Mouse (Mus musculus): ENCODE results near the gene Prkaca.

The Prkaca gene

DNA sequence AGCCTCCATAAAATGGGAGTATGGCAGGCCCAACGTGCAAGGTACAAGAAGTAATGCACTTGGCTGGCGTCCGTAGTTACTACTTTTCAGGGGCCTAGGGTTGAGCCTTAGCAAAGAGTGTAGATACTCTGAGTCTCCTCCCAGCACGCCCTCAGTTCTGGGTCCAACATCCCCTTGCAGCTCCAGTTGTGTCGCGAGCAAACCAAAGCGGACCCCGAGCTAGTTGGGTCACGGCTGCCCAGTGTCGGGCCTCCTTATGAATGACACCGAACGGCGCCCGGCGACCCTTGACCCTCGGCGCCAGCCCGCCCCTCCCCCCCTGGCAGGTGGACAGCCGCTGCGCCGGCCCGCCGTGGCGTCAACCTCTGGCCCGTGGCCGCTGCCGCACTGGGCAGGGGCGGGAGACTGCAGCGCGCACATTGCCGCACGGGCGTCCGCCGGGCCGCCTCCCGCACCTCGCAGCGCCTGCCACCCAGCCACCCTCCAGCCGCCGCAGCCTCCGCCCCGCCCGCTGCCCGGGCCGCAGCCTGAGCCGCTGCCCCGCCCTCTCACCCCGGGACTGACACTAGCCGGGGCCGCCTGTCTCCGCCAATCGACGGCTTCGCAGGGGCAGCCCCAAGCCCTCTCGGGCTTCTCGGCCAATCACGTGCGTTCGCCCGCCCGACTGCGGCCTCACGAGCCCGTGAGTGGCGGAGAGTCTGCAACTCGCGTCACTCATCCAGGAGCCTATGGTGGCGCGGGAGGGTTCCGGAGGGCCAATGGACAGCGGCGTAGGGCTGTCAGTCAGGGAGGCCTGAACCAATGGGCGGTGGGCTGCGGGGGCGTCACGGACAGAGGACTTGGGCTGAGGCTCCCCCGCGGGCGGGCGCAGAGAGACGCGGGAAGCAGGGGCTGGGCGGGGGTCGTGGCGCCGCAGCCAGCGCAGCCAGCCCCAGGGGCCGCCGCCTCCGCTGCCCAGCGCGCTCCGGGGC, at the start of gene Prkaca:
Gene Prkaca (plus strand): TSS at position 844 of the 971 bp plus-strand sequence.
- peak; percentile 99 for ATAC-seq (ENCODE audit: insufficient number of reproducible peaks, low FRiP score, low TSS enrichment)

DNA sequence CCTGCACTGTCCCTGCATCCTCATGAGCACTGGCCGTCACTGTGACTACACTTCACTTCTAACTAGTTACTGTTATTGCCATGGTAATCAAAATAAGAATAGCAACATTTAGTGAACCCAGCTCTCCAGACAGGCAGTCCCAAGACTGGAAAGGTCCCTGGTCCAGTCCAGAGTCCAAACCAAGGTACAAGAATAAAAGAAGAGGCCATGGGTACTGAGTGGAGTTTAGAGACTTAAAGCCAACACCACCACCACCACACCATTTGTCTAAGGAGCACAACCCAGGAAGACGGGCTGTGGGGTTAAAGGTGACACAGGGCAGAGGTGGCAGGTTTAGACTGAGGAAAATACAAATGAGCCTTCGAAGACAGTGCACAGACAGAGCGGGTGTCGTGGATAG, 48.2 kb upstream of the Prkaca start:
- no peak for ATAC-seq (ENCODE audit: insufficient number of reproducible peaks, low FRiP score, low TSS enrichment)

DNA sequence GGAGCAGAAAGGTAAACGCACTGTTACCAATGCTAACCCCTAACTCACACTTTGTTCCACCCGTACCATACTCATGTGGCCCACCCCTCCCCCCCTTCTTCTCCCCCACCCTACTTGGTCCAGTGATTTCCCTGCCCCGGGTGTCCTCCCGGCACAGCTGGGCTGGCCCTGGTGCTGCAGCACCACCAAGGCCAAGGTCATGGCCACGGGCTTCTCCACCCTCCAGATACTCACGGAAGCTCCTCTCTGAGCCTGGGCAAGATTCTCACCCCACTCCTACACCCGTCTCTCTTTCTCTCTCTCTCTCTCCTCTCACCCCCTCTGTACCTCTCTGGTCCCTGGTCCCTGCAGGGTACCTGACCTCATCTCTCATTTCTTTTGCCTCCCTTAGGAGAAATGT, 46.5 kb upstream of the Prkaca start:
- ATAC-seq (ENCODE audit: insufficient number of reproducible peaks, low FRiP score, low TSS enrichment), result no peak

DNA sequence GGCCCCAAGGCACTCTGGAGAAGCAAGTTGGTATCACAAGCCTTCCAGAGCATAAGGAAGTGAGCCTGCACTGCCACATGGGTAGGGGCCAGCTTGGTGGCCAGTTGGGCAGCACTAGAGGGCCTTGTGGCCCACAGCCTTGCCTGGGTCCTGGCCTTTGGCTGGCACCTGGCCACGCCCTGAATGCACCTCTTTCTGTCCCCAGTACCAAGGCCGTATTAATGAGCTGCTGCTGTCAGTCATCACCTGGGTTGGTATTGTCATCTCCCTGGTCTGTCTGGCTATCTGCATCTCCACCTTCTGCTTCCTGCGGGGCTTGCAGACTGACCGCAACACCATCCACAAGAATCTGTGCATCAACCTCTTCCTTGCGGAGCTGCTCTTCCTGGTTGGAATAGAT, 38.6 kb upstream of the Prkaca start:
- no peak for ATAC-seq (ENCODE audit: insufficient number of reproducible peaks, low FRiP score, low TSS enrichment)

DNA sequence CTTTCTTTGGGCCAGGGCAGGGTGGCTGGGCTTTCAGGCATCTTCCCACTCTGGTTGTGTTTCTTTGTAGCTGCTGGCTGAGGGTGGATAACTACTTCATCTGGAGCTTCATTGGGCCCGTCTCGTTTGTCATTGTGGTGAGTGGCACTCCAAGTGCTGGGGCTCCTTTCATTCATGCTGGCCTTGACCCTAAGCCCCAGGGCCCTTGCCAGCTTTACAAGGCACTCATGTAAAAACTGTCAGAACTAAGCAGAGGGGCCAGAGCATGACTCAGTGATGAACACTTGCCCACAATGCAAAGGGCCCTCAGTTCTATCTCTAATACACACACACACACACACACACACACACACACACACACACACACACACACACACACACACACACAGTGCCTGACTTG, 37.8 kb upstream of the Prkaca start:
- no peak for ATAC-seq (ENCODE audit: insufficient number of reproducible peaks, low FRiP score, low TSS enrichment)

DNA sequence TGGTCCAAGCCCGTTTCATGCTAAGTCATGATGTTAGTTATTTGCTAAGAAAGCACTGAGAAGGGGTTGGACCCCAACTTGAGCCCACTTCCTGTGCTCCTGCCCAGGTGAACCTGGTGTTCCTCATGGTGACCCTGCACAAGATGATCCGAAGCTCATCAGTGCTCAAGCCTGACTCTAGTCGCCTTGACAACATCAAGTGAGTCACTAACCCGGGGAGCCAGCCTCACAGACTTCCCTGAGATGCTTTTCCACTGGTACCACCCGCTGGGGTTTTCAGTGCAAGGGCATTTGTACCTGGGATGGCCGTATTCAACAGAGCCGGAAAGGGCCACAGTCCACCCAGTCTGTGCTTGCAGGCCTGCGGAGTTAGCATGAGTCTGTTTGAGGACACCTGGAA, 37.4 kb upstream of the Prkaca start:
- ATAC-seq (ENCODE audit: insufficient number of reproducible peaks, low FRiP score, low TSS enrichment), result no peak

DNA sequence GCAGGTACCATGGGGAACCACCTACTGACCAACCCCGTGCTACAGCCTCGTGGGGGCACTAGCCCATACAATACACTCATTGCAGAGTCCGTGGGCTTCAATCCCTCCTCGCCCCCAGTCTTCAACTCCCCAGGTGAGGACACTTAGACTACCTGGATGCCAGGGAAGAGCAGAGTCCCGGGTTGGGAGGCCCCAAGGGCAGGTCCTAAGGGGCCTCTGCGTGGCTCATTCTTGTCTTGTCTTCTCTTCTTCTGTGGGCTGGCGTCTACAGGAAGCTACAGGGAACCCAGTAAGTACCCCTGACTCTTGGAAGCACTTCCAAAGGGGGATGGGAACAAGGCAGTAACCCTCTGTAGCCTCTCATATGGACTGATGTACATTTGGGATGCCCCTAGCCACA, 35.1 kb upstream of the Prkaca start:
- ATAC-seq (ENCODE audit: insufficient number of reproducible peaks, low FRiP score, low TSS enrichment), result no peak

DNA sequence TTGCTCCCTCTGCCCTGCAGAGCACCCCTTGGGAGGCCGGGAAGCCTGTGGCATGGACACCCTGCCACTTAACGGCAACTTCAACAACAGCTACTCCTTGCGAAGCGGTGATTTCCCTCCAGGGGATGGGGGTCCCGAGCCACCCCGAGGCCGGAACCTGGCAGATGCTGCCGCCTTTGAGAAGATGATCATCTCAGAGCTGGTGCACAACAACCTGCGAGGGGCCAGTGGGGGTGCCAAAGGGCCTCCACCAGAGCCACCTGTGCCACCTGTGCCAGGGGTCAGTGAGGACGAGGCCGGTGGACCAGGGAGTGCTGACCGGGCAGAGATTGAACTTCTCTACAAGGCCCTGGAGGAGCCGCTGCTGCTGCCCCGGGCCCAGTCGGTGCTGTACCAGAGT, 34.5 kb upstream of the Prkaca start:
- no peak for ATAC-seq (ENCODE audit: insufficient number of reproducible peaks, low FRiP score, low TSS enrichment)

DNA sequence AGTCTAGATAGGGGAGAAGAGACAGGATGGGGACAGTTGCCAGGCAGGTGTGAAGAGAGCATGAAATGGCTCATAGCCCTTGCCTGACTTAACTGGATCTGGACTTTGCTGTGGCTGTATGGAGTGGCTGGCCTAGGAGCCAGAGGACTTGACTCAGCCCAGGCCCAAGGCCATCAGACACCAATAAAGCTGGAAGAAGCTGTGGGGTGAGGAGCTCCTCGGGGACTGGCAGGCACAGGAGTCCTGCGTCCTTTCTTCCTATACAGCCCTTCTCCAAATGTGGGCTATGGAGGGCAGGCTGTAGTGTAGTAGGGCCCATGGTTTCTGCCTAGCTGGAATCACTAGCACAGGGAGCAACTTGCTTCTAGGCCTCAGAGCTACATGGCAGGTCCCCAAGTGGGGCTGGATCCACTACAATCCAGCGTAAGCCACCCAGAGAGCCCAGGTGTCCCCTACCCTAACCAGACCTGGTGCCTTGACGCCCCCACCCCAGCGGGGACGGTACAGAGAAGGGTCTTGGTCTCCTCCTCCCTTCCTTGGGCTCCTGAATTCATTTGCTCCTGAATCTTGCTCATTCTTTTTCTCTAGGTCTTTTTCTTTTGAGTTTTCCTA, 31.6 kb upstream of the Prkaca start:
- ATAC-seq (ENCODE audit: insufficient number of reproducible peaks, low FRiP score, low TSS enrichment), result no peak

DNA sequence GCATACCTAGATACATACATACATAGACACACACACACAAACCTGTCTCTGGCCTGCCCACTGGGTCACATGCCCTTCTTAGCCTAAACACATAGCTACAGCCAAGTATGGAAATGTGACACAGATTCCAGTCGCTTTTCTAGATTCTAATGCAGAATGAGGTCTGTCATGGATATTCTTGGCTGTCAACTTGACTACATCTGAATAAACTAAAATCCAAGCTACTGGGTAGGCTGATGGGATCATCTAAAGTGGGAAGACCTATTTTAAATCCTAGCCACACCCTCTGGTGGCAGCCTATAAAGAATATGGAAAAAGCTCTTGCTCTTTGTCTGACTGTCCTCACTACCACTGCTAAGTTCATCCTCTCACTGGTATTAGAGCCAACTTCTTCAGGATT, 30.3 kb upstream of the Prkaca start:
- ATAC-seq (ENCODE audit: insufficient number of reproducible peaks, low FRiP score, low TSS enrichment), result no peak

DNA sequence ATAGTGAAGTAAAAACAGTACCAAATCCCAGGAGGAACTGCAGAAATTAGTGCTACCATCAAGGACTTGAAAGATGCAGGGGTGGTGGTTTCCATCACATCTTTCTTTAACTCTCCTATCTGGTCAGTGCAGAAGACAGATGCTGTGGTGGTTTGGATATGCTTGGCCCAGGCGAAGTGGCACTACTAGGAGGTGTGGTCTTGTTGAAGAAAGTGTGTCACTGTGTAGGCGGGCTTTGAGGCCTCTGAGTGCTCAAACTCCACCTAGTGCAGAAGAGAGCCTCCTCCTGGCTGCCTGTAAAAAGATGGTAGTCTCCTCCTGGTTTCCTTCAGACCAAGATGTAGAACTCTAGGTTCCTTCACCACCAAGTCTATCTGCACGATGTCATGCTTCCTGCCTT, 27.3 kb upstream of the Prkaca start:
- no peak for ATAC-seq (ENCODE audit: insufficient number of reproducible peaks, low FRiP score, low TSS enrichment)

DNA sequence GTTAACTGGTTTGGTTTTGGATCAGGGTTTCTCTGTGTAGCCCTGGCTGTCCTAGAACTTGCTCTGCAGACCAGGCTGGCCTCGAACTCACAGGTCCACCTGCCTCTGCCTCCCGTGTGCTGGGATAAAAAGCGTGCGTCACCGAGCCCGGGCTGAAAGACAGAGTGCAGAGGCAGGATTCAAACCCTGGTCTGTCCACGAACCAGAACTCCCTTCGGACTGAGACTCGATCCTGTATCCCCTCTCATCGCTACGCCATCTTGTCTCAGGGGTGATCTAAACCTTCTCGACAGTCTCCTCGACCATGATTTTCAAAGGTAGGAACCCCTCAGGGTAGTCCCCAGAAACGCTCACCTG, 18.1 kb upstream of the Prkaca start:
- no peak for ATAC-seq (ENCODE audit: insufficient number of reproducible peaks, low FRiP score, low TSS enrichment)

DNA sequence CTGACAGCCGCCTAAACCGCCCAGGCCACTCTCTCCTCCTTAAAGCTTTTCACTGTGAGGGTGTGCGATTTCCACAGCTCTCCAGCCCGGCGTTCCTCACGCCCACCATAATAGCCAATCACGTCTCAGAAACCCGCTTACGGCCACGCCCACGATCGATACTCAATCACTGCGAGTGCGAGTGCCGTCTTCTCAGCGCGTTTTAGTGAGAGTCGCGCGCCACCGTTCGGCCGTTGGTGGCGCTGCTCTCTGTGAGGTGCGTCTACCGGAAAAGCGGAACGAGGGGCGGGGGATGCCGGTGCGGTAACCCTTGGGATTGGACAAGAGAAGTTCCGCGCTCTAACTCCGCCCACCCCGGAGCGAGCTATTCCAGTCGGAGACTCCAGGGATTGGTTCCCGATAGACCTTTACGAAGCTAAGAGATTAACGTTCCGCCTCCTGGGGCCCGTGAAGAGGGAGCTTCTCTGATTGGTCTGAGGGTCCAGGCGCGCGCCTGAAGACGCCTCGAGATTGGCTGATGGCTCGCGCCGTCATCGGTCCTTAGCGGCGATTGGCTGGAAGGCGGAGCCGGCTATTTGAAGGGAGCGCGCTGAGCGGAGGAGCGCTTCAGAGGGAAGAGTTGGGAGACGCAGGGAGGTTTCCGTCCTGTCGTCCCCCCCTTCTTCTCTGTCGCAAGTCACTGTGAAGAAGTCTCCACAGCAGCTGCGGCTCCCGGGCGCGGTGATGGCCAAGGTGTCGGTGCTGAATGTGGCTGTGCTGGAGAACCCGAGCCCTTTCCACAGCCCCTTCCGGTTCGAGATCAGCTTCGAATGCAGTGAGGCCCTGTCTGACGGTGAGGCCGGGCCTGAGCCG, 17.5 kb upstream of the Prkaca start, which contains the start of the genes Gm10644 and Asf1b:
Gene Gm10644 (minus strand): TSS at position 100 of the 852 bp plus-strand sequence.
Gene Asf1b (plus strand): TSS at position 402 of the 852 bp plus-strand sequence.
- ATAC-seq (ENCODE audit: insufficient number of reproducible peaks, low FRiP score, low TSS enrichment), result peak; percentile 99

DNA sequence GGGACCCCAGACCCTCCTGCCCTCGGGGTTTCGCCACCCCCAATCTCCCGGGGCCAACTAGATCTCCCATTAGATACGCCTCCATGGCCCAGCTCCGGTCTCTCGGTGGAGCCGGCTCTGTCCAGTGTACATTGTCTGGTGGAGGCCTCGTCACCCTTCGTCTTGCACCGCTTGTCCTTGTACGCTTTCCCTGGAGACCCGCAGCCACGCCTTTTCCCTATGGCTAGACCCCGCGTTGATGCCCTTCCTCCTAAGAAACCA, 16.9 kb upstream of the Prkaca start:
- 0 out of 2 replicates have a peak, but pooled peaks have one; percentile 2 for ATAC-seq (ENCODE audit: insufficient number of reproducible peaks, low FRiP score, low TSS enrichment)

DNA sequence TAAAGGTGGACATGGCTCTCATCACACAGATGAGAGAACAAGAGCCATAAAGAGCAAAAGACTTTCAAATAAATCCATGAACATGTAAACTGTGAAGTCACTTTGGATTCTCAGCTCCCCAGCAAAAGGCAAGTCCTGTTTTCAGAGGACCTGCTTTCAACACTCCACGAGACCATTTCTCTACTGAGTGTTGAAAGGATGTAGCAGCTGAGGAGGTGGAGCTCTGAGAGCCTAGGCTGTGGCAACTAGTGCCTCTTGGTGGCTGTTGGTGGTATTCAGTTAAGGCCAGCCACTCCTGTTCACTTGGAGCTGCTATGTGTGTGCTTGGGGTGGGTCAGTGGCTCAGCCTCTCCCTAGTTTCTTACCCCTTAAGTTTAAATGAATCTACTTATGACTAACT, 16.0 kb upstream of the Prkaca start:
- no peak for ATAC-seq (ENCODE audit: insufficient number of reproducible peaks, low FRiP score, low TSS enrichment)

DNA sequence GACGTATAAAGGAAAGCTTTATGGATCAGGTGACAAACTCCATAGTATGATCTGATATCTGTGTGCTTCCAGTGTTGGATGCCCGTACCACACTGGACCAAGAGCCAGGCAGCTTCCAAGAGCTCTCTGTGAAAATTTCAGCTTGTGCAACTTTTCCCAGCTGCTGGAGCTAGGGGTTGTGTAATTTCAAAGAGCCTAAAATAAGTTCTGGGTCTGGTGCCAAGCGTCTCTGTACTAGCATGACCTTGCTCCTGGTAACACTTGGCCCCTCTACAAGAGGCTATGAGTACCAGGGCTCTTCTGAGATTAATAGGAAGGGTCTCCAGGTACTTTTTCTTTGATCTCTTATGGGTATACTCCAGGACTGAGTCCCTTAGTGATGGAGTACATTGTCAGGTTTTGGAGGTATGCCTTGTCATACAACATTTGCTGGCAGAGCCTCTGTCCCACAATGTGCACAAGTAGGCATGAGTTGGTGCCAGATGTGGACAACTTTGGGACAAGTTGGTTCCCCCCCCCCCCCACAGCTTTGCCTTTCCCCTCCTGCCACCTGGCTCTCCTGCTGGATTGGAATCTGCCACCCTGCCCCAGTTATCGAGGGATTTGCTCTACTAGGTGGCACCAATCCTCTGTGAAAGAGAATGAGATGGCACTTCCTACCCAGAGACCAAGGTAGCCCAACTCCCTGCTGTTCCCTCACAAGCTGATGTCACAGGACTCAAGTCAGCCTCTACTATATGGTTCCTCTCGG, 8.6 kb upstream of the Prkaca start:
- ATAC-seq (ENCODE audit: insufficient number of reproducible peaks, low FRiP score, low TSS enrichment), result no peak

DNA sequence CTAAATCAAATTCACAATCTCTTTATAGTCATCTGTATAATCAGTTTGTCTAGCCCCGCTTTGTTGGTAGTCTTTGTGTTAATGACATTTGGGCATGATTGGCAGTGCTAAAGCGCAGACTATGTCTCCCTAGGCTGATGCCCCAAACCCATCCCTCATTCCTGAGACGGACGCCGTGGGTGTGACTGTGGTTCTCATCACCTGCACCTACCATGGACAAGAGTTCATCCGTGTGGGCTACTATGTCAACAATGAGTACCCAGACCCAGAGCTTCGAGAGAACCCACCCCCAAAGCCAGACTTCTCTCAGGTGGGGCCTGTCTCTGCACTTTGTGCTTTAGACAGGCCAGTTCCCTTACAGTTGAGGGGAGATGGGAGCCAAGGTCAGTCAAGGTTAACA, 5.1 kb upstream of the Prkaca start:
- ATAC-seq (ENCODE audit: insufficient number of reproducible peaks, low FRiP score, low TSS enrichment), result no peak

DNA sequence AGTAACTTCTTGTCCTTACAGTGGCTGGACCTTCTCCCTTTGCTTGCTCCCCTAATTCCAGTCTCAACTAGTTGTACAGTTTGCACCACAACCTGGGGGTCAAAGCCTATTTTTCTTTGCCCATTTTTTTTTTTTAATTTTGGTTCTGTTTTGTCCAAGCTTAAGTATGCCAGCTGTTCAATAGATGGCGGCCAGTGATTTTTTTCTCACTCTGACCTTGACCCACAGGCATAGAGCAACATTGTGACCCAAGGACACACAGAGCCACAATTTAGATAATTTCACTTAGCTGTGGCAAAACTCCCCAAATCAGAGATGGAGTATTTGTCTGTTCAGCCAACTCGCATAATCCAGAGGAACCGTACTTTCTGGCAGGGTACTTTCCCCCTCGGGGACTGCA, 1.7 kb upstream of the Prkaca start:
- ATAC-seq (ENCODE audit: insufficient number of reproducible peaks, low FRiP score, low TSS enrichment), result no peak

DNA sequence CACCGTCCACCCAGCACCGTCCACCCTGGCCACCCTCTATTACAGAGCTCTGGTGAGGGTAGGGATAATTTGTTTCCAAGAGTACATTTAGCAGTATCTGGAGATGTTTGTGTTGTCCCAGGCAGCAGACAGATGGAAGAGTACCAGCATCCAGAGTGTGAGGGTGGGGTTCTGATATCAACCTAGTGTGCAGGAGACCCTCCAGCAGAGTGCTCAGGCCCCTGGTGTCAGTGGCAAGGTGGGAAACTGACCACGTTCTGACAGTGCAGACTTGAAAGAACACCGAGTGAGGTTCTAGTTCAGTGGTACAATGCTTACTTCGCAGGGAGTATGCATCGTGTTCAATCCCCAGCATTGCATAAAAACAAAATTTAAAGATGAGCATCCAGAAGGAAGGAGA, 1.1 kb upstream of the Prkaca start:
- ATAC-seq (ENCODE audit: insufficient number of reproducible peaks, low FRiP score, low TSS enrichment), result no peak
